Mouse (Mus musculus) lung, postnatal 4 days (tissue): Measurements from ENCODE around the gene Samd13.

Source experiments
- DNase-seq, 2 experiments: peaks; one replicate each; pipeline ENCODE4 v3.0.0; 2021

Gene Samd13

DNA sequence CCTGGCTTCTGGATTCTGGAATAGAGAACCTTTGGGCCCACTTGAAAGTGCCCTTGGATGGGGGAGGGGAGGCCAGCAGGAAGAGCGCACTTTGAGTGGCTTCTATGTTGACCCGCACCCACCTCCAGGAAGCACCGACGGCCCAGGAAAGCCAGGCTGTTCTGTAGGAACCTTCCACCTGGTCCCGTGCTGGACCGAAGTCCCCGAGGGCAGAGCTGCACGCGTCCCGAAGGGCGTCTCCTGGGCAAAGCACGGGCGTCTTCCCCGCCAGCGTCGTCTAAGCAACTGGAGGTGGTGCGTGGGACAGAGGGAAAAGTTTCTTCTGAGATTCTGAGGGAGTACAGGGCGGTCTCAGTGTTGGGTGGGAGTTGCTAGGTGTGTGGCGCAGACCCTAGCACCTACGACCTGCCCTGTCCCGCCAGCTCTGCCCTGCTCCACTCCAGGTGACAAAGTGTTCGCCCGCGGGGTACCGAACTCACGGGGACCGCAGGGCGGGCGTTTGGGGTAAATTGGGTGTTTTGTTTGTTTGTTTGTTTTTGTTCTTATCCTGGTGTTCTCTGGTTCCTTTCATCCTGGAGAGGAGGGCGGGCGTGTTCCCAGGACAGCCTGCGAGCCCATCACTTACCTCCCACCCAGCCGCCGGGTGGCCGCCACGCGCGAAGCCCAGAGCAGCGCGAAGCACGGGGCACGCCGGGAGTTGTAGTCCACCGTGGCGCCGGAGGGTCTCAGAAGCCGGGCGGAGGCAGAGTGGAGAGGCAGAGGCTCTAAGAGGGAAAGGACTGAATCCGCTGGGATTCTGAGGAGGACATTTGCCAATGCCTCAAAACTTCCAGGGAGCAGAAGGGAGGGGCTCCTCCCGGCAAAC is at the start of gene Samd13:
Gene Samd13, minus strand, starts transcription at position 782 of the 865 bp plus-strand sequence.
- DNase-seq = peak; percentile 70 to 79

DNA sequence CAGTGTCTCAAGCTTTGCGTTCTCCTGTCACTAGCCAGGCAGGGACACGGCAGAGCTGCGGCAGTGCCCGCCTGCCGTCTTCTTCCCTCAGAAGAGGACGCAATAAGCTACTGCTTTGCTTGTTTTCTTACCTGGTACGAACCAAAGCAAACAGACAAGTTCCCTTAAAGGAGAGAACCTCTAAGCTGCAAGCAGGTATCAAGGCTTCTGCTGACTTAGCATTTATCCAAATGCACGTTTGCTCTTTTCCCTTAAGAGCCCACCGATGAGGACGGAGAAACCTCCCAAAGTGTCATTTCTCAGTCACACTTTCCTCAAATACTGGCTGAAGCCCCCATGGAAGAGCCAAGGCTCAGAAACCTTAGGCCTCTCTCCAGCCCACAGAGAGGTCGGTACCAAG is 46.1 kb upstream of the Samd13 start:
- DNase-seq = no peak

DNA sequence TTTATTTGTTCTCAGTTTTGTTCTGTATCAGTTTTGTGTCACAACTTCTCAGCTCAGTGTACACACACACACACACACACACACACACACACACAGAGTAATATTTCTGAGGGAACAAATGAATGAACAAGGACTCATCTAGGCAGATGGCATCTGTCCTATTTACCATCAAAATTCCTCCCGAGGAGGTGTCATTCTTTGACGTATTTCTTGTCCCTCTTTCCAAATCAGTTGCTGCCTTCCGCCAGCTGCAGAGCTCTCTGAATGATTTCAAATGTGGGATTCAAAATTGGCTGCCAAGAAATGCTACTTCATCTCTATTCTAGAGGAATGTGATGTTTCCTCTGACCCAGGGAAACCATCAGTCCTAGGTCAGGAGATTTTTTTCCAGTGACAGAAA is 37.6 kb upstream of the Samd13 start:
- DNase-seq = peak in 1 of 2 experiments; percentile 28

DNA sequence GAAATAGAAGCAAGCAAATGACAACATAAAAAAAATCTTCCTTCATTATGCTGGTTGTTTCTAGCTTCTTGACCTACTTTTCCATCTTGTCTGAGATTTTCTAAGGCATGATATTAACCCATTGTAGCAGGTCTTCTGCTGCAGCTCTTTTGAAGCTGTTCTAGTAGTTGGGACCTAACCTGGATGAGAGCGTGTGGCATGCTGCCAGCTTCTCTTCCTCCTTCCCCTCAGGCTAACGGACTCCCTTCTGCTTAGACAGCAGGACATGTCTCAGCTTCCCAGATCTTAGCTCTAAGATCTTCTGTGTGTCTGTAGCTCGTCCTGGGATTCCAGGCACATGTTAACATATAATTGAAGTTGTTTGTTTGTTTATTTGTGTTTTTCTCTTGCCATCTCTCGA is 34.3 kb upstream of the Samd13 start:
- no peak for DNase-seq

DNA sequence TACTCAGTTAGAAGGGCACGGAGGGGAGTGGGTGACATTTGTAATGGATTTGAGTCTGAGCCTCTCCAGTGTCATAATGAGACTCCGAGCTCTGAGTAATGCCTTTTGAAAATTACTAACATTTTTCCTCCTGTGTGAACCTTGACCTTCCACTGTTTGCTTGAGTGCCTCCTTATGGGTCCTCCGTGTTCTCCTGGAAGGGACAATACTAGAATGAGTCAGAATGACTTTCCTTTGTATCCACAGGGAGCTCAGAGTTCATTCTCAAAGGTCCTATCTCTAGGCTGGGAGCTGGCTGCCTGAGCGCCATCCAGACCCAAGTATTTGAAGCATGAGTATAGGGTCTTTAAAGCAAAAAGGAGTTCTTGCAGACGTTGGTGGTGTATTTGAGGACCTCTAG is 32.9 kb upstream of the Samd13 start:
- DNase-seq = no peak

DNA sequence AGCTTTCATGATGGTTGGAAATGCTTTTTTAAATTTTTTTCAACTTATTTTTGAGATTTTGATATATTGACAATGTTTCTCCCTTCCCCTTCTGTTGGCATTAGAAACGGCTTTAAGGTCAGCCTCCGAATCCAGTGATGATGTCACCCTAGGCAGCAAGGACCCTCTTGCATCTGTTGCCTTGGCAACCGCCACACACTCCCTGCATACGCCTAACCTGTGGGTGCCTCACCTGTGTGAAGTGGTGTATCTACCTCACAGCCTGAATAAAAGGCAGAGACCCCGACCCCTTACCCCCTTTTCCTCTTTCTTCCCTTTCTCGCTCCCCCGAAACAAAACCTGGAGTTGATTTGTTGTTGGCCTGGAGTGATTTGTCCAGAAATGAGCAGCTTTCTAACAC is 26.9 kb upstream of the Samd13 start:
- DNase-seq = no peak

DNA sequence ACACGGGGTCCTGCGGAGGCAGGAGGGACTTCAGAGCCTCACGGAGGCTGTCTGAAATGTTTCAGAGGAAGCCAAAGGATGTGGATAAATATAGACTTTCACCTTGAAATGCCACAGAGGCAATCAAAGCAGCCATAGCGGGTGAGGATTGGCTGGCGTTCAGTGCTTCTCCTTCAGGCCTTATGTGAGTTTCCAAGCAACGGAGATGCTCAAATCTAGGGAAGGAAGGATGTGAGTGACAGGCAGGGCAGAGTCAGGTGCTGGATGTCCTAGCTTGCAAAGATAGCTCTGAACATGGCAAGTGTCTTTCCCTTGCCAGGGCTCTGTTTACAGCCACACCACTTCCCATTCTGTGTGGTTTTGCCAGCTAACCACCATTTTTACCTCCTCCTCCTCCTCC is 26.2 kb upstream of the Samd13 start:
- DNase-seq = no peak

DNA sequence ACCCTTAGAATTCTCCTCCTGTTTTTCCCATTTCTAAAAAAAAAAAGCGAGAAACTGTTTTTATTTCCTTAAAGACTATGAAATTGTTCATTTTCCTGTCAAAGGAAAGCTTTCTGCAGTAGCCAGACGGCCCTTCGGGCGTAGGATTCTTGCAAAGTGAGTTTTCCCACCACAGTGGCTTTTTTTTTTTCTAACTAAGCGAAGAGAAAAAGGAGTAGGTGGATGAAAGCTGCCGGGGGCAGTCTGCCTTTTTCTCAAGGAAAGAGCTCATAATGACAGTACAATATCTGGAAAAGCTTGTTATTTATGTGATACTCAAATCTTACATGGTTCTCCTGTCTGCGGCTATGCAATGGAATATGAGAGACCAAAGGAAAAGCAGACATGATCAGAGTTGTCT is 25.7 kb upstream of the Samd13 start:
- DNase-seq = no peak

DNA sequence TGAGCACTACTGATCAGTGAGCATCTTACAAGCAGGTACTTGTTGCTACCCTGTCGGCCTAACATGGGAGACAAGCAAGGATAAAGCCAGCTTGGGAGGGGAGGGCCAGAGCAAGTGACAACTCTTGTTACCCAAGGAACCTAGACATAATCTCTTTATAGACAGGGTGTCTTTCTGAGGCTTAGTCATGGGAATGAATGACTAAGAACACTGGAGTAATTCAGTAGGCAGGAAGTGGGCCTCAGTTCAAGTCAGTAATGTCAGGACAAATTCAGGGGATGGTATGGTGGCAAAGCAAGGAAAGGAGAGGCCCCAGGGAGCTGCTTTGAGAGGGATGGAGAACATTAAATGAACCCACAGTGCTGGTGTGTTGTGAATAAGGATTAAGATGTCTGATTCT is 23.7 kb upstream of the Samd13 start:
- no peak for DNase-seq

DNA sequence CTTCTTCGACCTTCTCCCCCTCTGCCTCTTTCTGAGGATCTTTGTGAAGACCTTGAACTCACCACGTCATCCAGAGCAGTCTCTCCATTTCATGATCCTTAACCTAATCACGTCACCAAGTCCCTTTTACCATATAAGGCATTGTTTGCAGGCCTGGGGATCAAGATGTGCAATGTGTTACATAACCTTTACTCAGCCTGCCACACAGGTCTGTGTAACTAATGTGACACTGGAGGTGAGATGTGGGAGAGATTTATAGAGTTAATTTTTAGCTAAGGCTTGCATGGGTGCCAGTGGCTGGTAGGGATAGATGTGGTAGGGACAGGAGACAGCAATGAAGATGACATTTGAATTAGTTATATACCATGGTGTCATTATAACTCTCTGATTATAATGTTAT is 23.0 kb upstream of the Samd13 start:
- DNase-seq = no peak

DNA sequence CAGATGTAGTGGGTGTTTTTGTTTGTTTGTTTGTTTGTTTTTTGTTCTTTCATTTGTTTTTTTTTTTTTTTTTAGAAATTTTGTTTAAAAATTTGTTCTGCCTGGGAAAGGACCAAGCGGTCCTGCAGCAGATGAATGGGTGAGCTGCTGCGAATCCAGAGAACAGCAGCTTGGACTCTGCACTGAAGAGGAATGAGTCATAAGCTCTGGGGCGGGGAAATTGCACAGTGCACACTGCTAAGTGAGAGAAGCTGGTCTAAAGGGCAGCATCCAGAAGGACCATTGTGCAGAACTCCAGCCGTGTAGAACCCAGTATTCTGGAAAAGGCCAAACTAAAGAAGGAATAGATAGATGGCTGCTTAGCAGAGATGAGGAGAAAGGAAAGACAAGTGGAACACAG is 18.7 kb upstream of the Samd13 start:
- no peak for DNase-seq

DNA sequence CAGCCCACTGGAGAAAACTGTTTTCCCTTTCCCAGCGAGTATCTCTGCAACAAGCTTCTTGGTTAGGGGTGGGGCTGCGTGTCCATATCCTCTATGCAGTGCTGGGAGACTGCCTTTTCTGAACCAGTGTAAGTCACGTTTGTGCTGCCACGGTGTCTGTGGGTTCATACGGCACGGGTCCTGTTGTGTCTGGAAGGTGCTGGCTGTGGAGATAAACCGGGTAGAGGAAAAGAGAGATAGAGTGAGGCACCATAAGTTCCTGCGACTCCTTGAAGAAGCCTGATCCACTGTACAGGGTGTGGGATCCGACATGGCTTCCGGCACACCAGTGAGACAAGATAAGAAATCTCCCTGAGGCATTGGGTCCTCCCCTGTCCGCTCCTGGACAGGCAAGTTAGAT is 14.7 kb upstream of the Samd13 start:
- DNase-seq = no peak

DNA sequence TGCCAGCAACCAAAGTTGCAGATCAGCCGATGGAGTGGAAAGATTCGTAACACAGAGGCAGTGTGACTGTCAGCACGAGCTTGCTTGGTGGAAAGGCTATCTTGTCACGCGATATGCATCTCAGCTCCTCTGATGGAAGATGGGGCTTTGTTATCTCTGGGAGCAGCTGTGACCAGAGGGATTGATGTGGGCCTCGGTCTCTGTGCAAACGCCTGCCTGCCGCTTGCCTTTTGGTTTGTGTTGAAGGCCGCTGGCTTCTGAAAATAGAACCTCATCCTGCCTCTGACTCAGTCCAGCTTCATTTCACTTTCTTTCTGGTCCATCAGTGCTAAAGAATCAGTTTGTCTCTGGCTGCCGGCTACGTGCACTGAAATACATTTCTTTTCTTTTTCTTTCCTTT is 13.6 kb upstream of the Samd13 start:
- DNase-seq = no peak

DNA sequence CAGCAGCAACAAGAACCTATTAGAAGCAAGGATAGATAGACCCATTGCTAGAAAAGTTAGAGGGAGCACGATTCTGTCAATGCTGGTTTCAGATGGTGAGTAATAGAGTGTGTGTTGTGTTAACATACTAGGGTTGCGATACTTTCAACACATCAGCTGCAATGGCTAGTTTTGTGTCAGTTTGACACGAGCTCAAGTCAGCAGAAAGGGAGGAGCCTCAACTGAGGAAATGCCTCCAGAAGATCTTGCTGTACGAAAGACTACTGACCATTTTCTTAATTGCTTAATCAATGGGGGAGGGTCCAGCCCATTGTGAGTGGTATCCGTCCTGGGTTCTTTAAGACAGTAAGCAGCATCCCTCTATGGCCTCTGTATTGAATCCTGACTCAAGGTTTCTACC is 7.2 kb upstream of the Samd13 start:
- DNase-seq = no peak

DNA sequence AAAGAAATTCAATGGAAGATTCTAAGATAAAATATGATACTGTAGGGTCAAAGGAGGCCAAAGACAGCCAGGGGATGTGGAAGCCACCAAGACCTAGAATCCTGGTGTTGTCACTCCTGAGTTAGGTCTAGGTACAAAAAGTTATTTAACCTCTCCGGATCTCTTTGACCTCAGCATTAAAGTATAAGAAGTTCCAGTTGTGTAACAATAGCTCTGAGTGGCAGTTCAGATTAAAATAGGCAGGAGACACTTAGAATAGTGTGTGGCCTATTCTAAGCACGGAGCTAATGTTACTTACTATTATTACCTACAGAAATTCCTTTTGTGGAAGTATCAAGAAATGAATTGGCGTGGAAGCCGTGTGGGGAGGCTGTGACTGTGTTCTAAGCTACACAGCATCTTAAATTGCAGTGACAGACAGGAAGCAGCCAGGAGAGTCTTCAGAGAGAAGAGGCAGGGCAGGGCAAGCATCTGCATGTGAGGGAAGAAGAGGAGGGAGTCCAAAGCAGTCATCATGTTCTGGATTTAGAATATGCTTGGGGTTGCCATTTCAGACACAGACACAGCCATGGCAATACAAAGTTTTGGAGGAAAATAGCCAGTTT is 1.8 kb upstream of the Samd13 start:
- no peak for DNase-seq

DNA sequence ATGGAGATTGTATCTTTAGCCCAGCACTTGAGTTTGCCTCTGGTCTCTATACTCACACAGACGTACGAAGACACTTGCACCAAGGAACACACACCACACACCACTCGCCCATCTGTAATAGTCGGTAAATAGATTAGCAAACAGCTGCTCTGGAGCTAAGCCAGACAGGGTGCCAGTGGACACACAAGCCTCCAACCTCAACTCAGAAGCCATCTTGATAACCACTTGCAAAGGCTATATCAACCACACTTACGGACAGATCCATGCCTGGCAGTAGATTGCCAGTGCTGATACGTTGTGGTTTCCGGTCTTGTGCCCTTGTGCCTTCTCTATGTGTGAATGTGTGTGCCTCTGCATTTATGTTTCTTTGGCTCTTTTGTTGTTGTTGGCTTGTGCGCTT is 1.0 kb upstream of the Samd13 start:
- no peak for DNase-seq

DNA sequence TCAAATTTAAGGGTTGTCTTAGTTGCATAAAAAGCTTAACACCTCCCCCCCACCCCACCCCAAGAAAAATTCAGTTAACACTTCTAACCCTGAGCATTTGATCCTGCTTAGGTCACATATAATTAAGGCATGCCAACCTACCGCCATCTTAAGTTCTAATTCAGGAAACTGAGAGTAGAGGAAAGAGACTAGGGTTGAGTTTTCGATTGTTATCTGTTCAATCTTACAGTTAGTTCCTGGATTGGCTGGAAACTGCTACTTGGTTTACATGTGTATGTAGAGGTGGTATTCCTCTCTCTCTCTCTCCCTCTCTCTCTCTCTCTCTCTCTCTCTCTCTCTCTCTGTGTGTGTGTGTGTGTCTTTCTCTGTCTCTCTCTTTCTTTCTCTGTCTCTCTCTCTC is 2.3 kb downstream of the Samd13 start:
- no peak for DNase-seq

DNA sequence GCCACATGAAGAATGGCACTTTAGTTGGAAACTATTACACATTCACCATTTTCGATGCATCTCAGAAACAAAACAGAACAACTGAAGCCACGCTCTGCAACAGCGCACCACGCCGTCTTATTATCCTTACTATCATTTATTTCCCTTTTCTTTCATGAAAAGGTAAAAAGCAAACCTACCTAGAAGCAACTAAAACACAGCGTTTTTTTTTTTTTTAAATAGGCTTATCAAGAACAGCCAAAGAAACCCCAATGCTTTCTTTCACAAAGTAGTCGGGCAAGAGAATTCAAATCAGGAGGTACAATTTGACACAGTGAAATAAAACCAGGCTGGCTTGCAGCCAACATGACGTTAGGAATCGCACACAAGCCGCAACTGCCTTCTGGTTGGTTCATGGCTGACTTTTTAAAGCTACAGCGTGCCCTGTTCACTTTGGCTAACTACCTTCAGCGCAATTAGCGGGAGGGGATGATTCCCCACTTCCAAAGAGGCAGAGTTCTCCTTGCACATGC is 3.2 kb downstream of the Samd13 start:
- peak; percentile 40 to 42 for DNase-seq

DNA sequence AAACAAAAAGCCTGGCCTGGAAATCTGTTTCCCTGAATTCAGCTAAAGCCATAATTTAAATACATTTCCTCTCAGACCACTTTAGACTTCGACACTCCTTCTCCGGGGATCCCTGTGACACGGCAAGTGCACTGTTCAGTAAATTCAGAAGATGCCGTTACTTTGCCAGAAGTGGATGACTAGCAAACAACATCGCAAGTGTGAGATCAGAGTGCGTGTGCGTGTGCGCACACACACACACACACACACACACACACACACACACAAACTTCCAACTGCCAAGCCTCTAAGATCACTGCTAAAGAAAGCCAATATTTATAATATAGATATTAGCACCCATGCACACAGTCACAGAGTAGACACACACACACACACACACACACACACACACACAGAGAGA is 3.7 kb downstream of the Samd13 start:
- no peak for DNase-seq

DNA sequence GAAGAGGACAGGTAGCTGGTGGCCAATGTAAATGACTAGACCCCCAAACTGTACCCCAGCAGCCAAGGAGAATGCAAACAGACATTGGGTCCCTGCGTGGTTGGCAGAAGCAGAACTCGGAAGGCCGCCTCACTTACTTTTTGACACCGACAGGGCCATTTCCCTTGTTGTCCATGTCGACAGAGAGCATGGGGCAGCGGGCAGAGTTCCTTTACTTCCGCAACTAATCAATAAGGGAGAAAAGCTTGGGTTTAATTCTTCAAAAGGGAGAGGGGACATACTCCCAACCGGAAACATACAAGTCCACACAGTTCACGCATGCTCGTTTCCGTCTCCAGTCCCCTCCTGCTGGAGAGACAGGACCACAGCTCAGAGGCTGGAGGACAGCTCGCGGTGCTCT is 4.8 kb downstream of the Samd13 start:
- no peak for DNase-seq

DNA sequence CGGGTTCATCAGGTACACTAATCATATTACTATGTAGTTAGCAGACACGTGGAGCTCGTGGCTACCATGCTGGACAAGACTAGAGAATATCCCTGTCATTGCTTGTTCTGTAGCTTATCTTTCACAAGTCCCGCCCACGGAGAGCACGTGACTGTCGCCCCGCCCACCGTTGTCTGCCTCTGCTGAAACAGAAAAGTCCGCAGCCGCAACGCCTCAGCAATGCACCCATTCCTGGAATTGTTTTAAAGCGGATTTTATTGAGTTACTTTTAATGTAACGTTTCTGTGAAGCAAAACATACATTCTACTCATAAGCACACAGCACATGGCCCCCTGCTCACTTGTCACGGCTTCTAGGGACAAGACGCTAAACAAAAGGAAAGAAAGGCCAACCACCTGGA is 5.7 kb downstream of the Samd13 start:
- no peak for DNase-seq

DNA sequence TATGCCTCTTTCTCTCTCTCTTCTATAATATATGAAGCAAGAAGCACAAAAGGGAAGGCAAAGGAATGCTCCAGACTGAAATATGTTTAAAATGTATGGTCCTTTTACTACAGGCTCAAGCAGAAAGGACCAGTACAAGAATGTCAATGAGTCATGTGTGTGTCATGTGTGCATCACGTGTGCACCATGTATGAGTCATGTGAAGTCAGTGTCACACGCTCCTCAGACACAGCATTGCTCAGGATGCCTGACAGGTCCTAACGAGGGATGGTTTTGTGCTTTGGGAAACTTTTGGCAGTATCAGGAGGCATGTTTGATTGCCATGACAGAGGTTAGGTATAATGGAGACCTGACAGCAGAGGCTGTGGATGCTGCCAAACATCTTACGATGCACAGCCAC is 9.2 kb downstream of the Samd13 start:
- DNase-seq = no peak

DNA sequence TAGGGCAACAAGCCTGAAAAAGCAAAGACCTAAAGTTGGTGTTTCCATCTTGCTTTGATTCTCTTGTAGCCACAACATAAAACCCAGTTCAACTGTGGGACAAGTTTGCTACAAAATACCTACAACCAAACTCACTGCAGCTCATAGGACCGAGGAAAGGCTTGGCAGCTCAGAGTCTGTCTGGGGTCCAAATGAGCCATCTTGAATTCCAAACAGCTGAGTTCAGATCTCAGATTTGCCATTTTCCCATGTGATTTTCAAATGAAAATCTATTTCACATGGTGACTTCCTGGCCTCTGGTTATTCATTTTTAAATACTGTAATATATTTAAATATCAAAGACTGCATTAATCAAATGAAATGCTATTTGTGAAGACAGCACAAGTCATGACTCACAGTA is 10.3 kb downstream of the Samd13 start:
- no peak for DNase-seq

DNA sequence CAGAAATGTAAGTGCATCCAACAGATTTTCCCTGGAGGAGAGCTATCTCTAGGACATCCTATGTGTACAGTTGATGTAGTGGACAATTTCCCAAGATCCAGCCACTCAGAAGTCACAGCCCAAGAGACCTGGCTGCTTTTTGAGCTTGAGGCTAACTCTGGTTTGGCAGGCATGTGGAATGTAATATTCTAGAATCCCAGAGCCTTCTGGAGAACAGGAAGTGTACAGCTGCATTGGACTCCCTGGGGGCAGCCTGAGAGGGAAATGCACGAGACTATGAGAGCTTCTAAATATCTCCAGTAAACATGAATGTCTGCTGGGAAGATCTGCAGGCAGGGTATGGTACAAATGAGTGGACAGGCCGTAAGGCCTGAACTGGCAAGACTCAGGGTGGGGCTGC is 14.3 kb downstream of the Samd13 start:
- no peak for DNase-seq

DNA sequence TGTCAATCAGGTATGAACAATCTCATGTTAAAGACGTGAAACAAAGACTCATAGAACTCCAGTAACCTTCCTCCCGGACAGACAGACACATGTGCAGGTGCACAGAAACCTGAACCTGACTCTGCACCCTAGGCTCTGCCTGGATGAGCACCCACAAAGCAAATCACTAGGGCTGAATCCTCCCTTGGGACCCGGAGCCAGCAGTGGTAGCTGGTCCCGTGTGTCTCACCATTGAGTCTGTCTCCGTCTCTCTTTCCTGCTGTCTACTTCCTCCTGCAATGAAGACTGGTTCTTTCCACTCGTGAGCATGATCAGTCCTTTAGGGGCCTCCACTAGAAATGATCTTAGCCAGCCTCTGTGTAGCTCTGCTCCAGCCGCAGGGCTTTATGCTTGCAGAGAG is 23.5 kb downstream of the Samd13 start:
- no peak for DNase-seq
